Mouse (Mus musculus) retina, embryonic 14.5 days (tissue): ENCODE measurements at regions not wholly inside any gene's neighbourhood (a gene's known extent, or its start where the extent isn't known, plus 50 kb on each side); places are given as distances from the start of the nearest gene placed in this dataset.

ENCODE experiments used
- DNase-seq: peaks from one replicate; pipeline ENCODE4 v3.0.0-alpha.2; 2015; ENCODE audit warnings: low spot score

DNA sequence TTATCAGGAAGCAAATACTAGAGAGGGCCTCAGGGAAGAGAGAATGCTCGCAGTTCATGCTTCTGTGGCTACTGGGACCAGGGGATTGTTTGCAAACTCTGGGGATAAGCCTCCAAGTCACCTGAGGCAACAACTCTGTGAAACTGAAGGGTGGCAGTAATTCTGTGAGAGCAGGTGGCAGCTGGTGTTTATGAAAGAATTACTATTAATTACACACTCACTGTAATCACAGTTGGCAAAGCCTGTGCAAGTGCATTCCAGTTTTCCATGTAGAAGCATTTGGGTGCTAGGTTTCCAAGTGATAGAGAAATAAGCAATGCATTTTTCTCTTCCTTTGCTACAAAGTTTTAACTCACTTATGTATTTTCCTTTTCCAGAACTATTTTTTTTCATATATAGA, 578.5 kb downstream of the Ets1 start:
- no peak for DNase-seq

DNA sequence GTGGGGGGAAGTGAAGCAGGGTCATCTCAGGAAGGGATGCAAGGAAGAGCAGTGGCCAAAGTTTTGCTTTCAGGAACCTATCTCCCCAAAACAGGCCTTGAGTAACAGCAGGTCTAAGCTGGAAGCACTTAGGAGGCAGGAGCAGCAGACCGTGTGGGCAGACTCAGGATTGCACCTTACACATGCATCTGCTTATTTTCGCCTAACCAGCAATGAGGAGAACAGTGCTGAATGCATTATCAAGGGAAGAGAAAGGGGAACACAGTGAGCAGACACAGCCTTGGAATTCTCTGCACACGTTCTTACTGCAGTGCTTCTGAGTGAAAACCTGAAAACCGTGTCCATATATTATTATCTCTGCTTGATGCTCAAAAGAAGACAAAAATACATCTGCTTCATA, 585.0 kb downstream of the Ets1 start:
- no peak for DNase-seq

DNA sequence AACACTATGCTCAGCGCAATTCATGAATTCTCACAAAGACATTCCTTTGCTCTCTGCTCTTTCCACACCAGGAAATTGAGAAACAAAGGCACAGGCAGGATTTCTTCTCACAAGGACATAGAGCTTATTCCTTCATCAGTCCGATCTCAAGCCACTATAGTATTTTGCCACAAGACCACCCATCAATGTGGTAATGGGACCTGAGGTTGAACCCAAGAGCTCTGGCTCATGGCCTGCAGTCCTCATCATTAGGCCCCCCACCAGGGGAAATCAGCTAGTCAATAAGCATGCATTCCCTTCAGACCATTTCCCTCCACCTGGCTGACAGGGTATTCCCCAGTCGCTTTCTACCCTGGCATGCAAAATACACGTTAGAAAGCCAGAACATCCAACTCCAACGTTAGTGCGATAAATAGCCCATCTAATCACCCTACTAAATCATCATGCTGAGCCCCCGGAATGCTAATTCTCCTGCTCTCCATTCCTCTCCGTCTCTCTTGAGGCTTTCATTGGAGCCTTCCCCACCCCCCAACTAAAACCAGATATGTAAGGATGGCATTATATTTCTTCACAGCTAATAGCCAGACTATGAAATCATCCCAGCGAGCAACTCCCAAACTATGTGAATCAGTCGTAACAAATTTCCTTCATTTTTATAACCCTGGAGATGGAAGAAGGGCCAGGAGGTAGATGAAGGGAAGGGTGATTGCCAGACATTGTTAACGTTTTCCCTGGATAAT, 586.2 kb downstream of the Ets1 start:
- DNase-seq = no peak

DNA sequence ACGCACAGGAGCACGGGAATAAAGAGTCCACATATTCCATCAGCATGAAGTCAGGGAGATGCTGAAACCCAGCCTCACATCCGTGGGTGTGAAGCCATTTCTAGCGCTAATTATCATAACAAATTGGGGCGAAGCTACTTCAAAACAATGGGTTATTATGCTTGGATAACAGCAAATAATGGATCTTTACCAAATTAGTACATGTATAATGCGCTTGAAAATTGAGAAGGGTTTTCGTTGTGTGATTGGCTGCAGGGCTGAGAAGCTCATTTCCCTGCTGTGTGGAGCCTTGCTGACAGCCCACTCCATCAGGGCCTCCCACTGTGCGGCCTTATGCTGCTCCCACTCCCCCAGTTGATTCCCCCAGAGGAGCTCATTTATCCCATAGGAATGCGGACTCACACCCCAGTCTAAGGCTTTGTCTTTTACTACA, 597.7 kb downstream of the Ets1 start:
- DNase-seq = peak; percentile 72

DNA sequence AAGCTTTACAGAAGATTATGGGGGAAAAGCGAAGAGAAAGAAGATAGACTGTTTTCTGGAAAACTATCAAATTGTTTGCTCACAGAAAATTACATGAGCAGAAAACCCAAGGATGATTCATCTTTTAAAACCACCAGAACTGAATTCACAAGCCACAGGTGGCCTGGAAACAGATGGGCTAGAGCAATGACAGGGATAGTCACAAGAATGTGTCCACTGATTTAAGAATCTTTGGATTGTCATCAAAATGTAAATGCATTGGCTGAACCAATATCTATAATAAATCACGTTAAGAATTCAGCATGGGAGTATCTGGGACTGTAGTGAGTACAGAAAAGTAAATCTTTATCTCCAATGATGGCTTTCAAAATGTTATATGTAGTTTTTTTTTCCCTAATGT, 602.2 kb downstream of the Ets1 start:
- DNase-seq = no peak

DNA sequence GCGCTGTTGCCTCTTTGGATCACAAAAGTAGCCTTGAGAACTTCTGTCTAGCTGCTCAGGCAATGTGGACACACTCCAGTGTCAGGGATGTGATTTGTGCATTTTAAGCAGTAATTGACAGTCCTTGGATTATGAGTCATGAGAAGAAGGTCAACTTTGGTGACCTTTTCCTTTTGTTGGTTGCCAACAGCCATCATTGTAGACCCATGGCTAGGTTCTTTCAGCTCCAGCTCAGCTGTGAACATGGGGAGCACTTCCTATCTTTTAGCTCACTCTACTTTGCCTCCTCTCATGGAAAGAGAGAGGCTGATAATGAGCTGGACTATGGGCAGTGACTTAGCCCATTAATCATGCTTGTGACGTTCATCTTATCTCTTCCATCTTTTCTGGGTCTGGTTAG, 602.8 kb downstream of the Ets1 start:
- DNase-seq = no peak

DNA sequence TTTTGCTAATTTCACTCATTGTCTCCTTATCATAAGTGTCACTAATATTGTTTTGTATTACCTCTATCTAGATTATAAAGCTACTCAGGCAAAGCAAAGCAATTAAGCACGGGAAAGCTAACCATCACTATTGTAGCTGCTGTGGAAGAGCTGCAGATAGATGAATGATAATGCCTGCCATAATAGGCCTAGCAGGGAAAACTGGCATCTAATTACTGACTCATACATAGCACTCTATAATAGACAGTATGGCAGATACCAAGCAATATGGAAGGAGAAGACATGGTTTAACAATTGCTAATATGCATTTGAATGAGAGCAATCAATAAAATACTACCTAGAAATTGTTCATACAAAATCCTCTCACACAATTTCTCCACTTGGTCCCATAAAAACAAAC, 604.5 kb downstream of the Ets1 start:
- DNase-seq = no peak

DNA sequence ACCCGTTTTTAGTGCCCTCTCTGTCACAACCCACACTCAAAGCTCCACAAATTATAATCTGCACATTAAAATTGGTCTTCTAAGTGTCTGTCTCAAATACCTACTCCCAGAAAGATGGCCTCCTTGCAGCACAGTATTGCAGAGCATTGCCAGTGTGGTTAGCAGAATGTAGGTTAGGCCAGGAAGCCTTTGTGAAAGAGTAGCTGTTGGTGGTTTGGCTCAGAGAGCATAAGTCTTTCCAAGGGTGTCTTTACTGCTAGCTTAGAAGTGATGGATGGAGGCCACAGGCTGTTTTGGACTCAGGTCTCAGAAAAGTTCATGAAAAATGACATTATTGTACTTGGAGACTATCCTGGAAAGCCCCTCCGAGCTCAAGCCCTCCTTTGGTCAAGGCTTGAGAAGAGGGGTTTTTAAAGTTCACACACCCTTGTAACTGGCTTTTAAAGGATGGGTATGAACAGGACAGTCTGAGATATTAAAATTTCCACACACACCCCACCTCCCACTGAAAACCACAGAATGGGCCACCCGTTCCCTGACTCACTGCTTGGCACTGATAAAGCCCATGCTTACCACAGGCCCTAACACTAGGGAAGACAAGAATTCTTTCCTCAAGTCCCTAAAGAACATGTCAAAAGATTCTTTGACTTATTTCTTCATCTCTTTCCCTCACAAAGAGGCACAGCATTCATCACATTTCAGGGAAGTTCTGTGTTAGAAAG, 605.1 kb downstream of the Ets1 start:
- DNase-seq = no peak

DNA sequence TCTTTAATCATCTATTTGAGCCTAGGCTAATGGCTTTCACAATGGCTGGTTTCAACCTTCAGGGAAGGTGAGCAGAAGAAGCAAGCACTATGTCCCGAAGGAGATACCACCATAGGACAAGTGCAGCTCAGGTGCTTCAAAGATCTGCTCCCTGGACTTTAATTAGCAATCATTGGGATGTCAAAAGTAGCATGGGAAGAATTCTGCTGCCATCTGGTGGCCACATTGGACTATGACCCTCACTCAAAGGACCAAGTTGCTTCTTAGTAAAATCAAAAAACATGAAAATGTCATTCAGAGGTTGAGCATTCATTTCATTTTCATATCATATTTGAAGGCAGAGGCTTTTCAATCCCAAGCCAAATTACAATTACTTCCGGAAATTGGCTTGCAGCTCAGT, 610.9 kb downstream of the Ets1 start:
- DNase-seq = peak; percentile 81

DNA sequence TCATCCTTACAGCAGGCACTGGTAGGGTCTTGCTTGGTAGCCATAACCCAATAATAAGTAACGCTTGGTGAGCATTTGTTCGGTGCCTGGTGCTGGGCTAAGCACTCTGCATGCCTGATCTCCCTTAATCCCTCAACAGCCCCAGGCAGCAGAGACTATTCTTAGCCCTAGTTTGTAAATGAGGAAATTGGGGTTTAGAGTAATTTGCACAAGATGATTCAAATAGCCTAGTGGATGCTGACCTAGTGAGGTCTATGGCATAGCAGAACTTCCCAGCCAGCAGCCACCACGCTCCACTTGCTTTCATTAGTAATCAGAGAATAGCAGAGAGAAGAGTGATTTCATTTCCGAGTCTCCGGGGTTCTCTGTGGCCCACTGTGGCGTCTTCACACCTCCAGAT, 622.2 kb downstream of the Ets1 start:
- peak; percentile 37 for DNase-seq

DNA sequence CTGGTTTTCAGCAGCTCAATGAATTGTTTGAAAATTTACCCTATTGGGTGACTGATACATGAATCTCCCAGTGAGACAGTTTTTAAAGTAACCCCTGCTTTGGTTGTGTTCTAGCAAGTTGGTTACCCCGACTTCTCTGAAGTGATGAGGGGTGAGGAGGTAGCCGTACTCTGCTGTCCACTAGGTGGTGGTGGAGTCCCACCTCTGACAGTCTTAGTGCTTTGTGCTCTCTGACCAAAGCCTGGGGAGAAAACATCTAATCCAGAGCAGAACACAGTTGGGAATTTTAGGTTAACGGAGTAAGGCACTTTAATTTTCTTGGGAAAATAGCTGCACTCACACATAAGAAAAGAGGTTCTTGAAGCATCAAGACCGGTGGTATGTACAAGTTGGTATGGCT, 624.1 kb downstream of the Ets1 start:
- peak; percentile 79 for DNase-seq

DNA sequence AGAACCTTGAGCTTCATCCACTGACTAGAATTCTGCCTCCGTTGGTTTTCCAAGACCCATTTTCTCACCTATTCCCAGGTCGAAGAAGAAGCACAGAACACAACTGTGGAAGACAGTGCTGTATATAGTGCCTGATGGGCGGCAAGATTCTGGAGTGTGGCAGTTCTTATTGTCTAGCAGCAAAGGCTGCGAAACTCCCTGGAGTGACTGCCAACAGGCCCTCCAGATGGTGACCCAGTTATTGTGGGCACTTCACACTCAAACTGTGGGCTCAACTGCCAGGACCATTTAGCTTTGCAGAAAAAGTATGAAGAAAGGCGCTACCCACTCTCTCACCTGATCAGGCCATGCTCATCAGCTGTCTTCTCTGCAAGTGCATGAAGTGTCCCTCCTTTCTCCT, 653.4 kb downstream of the Ets1 start:
- peak; percentile 48 for DNase-seq

DNA sequence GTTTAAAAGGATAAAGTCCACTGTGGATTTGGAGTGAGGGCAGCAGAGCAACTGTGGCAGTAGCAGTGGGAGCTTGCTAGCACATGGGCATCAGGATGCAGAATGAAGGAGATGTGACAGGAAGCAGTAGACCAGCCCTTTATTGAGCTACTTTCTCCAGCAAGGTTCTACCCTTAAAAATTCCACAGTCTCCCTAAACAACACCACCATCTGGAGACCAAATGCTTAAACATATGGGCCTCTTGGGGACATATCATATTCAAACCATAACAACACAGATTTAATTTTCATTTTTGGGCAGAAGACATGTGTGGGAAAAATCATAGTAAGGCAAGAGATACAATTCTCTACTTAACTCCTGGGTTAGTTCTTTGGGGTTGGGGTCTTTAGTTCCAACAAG, 656.1 kb downstream of the Ets1 start:
- no peak for DNase-seq

DNA sequence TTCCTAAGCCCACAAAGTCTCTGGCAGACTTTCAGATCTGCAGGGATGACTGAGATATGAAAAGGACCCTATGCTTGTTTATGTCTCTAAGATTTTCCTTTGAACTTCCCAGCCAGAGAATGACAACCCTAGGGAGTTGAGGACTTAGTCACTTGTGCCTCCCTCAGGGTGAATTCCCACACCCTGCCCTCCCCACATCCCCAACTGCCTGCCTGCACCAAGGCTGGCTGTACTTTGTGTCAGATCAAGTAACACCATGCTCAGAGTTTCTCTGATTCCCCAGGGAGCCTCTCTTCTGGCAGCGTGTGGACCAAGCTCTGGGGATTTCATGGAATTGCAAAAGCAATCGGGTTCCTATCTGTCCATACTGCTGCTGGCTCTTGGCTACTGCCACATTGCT, 659.9 kb downstream of the Ets1 start:
- DNase-seq = no peak

DNA sequence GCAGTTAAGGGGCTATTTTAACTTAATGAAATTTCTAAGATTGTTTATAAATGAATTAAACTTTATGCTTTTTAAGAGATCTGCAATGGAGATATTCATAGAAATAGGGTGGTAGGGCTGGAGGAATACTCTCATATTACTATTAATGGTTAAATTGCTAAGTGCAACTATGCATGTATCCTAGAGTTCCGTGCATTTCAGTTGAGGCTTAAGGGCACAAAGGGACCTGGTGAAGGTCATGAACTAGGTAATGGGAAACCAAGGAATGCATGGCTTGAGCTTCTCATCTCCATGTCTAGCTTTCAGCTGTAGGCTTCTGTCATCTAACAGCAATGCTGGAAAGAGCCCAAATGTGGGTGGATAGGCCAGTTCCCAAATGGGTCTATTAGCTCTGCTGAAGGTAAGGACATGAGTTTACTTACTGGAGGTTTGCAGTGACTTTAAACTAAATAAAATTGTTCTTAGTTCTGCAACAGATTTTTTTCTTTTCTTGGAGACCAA, 683.6 kb downstream of the Ets1 start:
- no peak for DNase-seq

DNA sequence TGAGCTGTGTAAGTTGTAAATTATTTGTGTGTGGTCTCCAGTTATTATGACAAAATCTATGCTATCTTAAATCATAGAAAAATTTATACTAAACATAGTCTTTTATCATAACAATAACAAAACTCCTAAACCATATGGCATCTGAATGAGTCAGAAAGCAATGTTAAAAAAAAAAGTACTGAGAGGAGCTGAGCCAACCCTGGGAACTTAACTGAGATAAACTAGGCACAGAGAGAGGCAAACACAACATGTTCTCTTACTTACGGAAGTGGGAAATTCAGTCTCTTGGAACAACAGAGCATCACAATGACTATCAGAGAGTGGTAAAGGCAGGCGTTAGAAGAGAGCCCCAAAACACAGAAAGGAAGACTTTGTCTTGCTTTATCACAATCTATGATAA, 691.7 kb downstream of the Ets1 start:
- DNase-seq = no peak

DNA sequence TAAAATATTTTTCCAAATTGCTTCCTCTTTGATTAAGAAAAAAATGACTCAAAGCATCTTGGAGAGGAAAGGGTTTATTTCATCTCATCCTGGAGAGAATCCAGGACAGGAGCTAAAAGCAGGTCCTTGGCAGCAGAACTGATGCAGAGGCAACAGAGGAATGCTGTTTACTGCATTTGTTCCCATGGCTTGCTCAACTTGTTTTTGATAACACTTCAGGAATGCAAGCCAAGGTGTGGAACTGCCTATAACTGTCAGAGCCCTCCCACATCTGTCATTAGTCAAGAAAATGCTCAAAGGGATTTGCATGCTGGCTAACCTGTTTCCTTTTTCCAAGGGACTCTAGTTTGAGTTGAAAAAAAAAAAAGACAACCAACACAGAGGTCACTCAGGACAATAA, 714.2 kb downstream of the Ets1 start:
- no peak for DNase-seq

DNA sequence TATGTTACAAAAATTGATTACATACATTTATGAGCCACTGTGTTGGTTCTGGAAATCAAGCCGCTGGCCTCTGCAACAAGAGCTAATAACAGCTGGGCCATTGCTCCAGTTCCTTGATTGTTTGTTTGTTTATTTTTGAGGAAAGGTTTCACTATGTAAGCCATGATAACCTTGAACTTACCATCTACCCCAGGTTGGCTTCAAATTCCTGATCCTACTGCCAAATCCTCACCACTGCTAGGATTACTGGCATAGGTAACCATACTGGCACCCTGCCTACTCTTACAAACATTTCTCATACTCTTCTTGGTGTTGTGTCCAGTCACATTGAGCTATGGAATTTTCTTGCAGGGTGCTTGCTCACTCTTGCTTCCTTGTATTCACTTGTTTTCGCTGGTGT, 720.6 kb downstream of the Ets1 start:
- DNase-seq = no peak

DNA sequence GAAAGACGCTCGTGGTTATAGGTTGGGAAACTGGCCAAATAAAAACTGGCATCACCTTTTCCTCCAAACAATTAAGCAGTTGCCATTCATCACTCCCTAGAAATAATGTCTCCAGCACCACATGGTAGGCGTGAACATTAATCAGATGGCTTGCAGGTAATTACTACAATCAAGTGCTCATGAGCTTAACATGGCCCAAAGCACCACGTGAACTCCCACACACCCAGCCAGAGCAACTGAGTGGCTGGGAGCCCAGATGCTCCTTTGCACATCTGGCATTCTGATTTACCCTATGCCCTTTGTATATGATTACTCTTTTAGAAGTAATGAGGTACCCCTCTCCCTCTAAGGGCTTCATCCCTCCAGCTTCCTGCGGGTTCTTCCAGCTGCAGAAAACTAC, 724.9 kb downstream of the Ets1 start:
- no peak for DNase-seq

DNA sequence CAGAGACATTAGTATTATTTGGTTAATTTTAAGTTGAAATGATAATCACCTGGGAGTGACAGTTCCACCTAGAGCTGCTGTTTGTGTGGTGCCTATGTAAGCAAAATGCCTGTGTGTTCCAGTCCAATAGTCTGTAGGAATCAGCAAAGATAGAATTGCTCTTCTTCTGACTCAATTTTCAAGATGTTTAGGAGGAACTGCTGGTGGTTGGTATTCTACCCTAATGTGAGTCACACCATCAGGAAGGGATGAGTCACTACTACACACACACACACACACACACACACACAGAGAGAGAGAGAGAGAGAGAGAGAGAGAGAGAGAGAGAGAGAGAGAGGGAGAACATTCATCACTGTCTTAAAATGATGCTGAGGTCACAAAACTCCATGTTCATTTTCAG, 753.1 kb downstream of the Ets1 start:
- DNase-seq = no peak

DNA sequence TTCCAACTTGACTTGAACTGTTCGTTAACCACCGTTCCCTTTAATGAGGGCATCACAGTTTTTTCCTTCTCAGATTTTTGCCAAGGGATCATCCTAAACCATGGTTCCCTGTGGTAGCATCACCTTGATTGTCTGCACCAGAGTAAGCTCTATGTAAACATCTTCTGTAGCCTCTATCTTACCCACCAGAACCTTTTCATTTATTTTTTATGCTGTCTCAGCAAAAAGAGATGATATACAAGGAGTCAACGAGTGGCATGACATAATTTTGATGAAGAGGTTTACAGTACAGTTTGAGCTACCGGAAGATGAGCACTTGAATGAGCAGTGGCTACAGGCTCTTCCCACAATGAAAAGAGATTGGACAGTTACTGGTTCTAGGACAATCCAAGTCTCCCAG, 768.7 kb downstream of the Ets1 start:
- no peak for DNase-seq

DNA sequence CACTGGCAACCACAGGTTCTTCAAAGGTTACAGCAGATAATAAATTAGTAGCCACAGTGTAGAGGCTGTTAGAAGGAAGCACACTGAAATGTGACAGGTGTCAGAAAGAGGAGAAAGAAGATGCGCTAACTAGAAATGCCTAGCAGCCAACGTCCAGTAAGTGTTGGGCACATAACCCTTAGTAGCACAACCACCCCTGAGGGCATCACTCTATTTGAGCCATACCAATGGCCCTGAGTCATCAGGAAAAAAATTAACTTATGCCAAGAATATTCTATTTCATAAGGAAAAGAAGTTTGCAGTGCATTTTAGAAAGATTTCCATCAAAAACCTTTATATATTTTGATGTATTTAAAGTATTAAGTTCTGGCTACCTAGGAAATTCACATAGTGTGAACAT, 771.5 kb downstream of the Ets1 start:
- no peak for DNase-seq

DNA sequence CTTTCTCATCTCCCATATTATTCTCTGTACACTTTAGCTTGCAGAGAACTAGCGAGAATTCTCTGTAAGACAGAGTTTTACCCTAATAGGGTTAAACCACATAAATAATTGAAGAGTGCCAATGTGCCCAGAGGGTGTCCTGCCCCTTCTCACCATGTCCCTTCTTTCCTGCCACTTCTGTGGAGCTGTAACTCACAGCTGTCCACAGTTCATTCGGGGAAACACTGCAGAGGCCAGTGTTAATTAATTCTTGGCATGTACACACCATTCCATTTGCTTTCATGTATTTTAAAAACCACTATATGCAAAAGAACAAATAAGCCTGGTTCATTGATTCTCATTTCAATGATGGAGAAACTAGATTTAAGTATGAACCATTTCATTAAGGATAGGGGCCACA, 787.8 kb downstream of the Ets1 start:
- no peak for DNase-seq

DNA sequence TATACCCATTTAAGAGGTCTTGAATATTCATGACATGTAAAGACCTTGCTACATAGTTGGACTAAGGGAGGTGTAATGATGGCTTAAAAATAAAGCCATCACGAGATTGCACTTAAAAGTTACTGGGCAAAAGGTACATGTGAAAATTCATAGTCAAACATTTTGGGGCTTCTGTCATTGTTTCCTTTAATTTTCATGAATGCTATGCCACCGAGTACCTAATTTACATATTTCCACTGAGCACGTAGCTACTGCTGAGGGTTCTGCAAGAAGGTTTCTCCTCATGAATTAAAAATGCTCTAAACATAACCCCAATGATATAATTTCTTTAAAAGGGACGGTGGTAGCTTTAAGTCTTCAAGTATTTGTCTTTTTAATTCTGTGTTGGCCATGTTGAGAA, 800.4 kb downstream of the Ets1 start:
- no peak for DNase-seq
